Mouse (Mus musculus): ENCODE data around the gene Epb41.

The Epb41 gene

DNA sequence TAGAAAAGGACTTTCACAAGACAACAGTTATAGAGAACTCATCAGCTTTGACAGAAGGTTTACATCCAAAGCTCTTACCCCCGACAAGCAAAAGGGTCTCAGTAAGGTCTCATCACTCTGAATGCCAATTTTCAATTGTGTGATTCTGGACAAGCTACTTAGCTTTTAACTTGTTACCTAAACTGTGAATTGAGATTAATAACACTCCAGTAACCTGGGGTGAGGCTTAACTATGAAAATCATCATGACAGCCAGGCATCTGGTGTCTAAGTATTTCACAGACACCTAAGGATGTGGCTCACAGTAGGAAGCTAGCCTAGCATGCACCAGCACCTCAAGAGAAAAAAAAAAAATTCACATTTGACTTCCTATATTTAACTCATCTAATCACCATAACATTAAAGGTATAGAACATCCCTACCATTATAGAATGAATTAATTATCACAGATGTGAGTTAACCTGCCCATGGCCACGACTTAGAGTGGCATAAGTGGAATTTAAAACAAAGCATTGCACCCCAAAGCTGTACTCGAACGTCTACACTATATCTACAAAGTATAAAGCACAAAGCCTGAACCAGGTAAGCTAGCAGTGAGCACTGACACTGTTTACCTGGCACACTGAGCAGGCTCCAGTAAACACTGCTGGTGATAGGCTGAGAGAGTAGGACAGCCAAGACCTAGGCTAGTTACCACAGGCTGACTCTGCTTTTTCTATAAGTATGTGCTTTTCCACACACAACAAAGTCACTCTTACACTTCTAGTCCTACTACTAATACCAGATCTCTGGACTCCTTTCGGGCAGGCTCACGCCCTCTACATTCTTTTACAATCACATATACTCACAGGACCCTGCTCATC is 33.4 kb downstream of the Epb41 start:
- DNase-seq = no peak

GRCm38 (mm10) chr4:132039975-132040645 is 35.0 kb downstream of the Epb41 start:
- DNase-seq = no peak

DNA sequence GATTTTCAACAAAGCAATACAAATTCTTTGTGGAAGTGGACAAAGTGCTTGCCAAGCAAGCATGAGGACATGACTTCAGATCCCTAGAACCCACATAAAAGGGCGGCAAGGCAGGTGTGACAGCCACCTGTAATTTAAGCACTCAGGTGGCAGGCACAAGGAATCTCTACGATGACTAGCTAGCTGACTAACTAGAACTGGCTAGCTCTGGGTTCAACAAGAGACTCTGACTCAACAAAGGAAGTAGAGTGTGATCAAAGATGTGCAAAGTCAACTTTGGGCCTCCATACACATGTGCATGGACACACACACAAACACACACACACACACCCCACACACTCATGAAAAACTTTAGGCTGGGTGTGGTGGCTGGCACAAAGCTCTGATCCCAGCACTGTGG is 35.6 kb downstream of the Epb41 start:
- DNase-seq = no peak

- no peak for DNase-seq
Observed at GRCm38 (mm10) chr4:132038809-132039208, 36.3 kb downstream of the Epb41 start.

DNA sequence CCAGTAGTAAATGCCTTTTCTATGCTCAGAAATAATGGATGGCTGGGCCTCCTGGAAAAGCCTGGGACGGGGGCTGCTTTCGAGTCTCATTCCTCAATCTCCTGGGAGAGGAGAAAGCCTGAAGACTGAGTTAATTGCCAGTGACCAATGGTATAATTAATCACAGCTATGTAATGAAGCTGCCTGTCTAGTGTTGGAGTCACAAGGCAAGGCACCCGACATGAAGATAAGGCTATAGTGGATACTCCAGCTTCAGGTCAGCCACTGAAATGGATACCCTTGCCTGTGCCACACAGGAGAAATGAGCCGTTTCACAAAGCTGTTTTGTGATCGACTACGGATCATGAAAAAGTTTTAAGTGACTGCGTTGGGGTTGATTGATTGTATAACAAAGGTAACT is 37.1 kb downstream of the Epb41 start:
- no peak for DNase-seq

- DNase-seq = no peak
Observed at GRCm38 (mm10) chr4:132037137-132037536, 38.0 kb downstream of the Epb41 start.

DNA sequence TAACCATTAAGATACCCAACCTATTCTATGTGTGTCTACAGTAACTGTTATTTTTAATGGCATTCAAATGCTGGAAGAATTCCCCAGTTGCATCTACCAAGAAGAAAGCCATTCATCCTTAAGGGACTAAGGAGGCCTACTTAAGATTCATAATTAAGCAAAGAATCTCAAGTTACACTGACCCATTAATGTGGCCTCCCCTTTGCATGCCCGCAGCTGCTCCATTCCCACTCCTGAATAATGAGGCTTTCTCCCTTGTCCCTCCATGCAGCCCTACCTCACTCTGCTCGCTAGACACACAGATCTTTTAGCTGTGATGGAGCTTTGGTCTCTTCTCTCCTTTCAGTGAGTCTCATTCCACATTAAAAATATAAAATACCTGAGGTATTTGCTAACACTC is 40.9 kb downstream of the Epb41 start:
- DNase-seq = no peak

DNA sequence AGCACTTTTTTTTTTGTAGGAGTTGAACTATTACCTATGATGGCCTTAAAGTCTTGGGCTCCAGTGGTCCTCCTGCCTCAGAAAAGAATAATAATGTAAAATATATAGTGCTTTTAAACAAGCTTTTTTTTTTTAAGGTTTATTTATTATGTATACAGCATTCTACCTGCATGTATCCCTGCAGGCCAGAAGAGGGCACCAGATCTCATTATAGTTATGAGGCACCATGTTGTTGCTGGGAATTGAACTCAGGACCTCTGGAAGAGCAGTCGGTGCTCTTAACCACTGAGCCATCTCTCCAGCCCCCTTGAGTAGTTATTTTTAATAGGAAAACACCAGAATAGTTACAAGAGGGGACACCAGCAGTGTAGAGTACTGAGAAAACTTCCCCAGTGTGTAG is 41.9 kb downstream of the Epb41 start:
- no peak for DNase-seq

GRCm38 (mm10) chr4:132029851-132030741 is 45.0 kb downstream of the Epb41 start:
- no peak for DNase-seq

- no peak for DNase-seq
Observed at GRCm38 (mm10) chr4:132027806-132028205, 47.3 kb downstream of the Epb41 start.

DNA sequence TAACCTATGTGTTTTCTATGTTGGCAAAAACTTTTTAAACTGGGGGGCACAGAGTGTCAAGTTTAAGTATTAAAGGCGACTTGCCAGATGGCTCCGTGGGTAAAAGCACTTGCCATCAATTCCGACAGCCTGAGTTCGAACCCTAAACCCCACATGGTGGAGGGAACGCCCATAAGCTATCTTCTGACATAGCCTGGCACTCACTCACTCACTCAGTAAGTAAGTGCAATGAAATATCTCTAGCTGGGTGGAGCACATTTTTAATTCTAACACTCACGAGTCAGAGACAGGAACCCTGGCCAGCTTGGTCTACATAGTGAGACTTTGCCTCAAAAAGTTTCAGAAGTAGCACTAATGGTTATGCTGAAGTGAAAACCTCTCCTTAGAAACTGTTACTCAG is 48.0 kb downstream of the Epb41 start:
- DNase-seq = no peak

- DNase-seq = no peak
Observed at GRCm38 (mm10) chr4:132025738-132026527, 49.2 kb downstream of the Epb41 start.

GRCm38 (mm10) chr4:132025264-132025663 is 49.9 kb downstream of the Epb41 start:
- DNase-seq = no peak

GRCm38 (mm10) chr4:132023816-132024215 is 51.3 kb downstream of the Epb41 start:
- DNase-seq = no peak

- DNase-seq = no peak
Observed at GRCm38 (mm10) chr4:132022639-132023038, 52.5 kb downstream of the Epb41 start.

DNA sequence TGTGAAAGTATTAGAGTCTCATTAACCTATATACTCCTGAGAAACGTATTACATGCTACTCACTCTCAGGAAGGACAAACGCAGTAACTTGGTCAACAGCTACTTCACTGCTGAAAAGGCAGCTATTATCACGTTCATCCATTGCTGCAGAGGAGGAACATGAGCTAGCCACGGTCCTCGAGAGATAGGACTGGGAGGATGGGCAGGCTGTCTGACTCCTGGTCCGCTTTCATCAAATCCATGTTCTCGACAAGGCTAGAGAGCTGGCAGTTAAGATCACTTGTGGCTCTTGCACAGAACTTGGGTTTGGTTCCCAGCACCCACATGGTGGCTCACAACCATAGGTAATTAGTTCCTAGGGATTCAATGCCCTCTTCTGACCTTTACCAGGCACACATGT is 53.2 kb downstream of the Epb41 start:
- no peak for DNase-seq

GRCm38 (mm10) chr4:132018547-132018946 is 56.6 kb downstream of the Epb41 start:
- DNase-seq = no peak

- no peak for DNase-seq
Observed at GRCm38 (mm10) chr4:132015374-132015773, 59.7 kb downstream of the Epb41 start.

GRCm38 (mm10) chr4:132011619-132012018 is 63.5 kb downstream of the Epb41 start:
- no peak for DNase-seq

- no peak for DNase-seq
Observed at GRCm38 (mm10) chr4:132010416-132010815, 64.7 kb downstream of the Epb41 start.

DNA sequence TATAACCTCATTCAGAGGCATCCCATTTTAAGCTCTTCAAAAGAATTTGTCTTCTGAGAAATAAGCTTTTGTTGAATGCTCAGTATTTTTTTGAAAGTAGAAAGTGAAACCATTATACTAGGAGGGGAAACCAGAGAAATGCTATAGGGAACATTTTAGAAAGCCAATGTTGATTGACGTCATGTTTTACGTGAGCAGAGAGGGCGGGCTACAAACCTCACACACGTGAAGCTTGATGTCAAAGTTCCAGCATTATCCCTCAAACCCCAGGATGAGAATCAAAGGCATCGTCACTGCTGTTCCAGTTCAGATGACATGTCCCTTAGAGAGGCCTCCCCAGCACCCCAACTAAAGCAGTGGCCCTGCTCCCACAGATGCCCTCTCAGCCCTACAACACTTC is 66.9 kb downstream of the Epb41 start:
- no peak for DNase-seq

DNA sequence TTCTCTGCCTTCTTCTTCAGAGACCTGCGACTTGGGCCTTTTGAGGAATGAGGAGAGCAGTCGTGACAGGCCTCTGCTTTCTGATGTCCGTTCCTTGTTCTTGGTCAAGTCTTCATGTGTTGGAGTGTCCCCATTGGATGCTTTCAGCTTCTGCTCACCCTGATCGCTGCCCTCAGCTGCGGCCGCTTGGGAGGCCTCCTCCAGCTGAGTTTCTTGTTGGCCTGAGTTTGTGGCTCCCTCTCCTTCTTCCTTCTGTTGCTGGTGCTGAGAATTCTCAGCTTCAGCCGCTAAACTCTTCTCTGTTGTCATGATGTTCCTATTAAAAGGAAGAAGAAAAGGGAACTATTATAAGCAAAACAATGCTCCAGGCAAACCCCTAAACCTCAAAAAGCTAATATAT is 68.0 kb downstream of the Epb41 start:
- no peak for DNase-seq

GRCm38 (mm10) chr4:131998641-131999040 is 76.5 kb downstream of the Epb41 start:
- no peak for DNase-seq
